8 mouse cellular contexts compared by ENCODE assay signal in genomic region chr3:73053451-73053931, GRCm38 (mm10). TPM values are rescaled to one million over a fixed set of nuclear protein-coding genes. Genes with fewer than 3 reads are reported as not detected.
DNase-seq lines count a peak whose midpoint lies in the region; ATAC-seq and TF ChIP-seq lines count a peak whose summit lies in the region.

No protein-coding gene starts in this region.

- no peaks in the 10 kb centered on the region for H3K4me1 ChIP-seq in kidney, postnatal 0 days (replicated peaks; ENCODE audit: insufficient read depth, low read length)
- H3K4me1 ChIP-seq in forebrain, embryonic 11.5 days (replicated peaks; ENCODE audit: control insufficient read depth, insufficient read depth, low read length): 0 out of 2 replicates have a peak, but pooled peaks cover 3% of the 10 kb centered on the region
- H3K4me1 ChIP-seq in limb, embryonic 14.5 days (ENCODE audit: control insufficient read depth, insufficient read depth, low read length): no peaks in the 10 kb centered on the region

- ATAC-seq in kidney, postnatal 0 days (replicated peaks; ENCODE audit: low FRiP score, low read depth): no peak
- peak; percentile 84 for ATAC-seq in forebrain, embryonic 11.5 days (replicated peaks; ENCODE audit: low FRiP score)
- peak; percentile 58; the same call in 1 of the 2 replicates for ATAC-seq in limb, embryonic 14.5 days (ENCODE audit: low FRiP score, low read depth)
- no peak for ATAC-seq in activated CD4-positive, CD25-positive, alpha-beta regulatory T cell, adult 4 months

- peak; percentile 15 for DNase-seq in kidney, postnatal 0 days (ENCODE audit: low spot score)
- DNase-seq in kidney, adult 9 months: no peak
- DNase-seq in cerebellum, adult 18-20 months: peak; percentile 36 to 55
- peak; percentile 69 for DNase-seq in forebrain, embryonic 11.5 days (ENCODE audit: low spot score)
- DNase-seq in limb, embryonic 14.5 days (ENCODE audit: low spot score): peak; percentile 21
- peak; percentile 48 for DNase-seq in right cerebral cortex, postnatal 14 days
- DNase-seq in MN1 (ENCODE audit: low spot score): no peak

- peak overlapping the region; percentile 36 for H3K4me3 ChIP-seq in kidney, postnatal 0 days (replicated peaks; ENCODE audit: low read depth, low read length)
- peak overlapping the region; percentile 41 for H3K4me3 ChIP-seq in forebrain, embryonic 11.5 days (ENCODE audit: low read depth, low read length)
- H3K4me3 ChIP-seq in limb, embryonic 14.5 days (replicated peaks; ENCODE audit: low read length): peak overlapping the region; percentile 44

- peak overlapping the region; percentile 64 for H3K4me2 ChIP-seq in kidney, postnatal 0 days (ENCODE audit: low read length)
- peak overlapping the region; percentile 56 for H3K4me2 ChIP-seq in forebrain, embryonic 11.5 days (ENCODE audit: low read depth, low read length, severe bottlenecking)
- H3K4me2 ChIP-seq in limb, embryonic 14.5 days (replicated peaks; ENCODE audit: low read depth, low read length, severe bottlenecking): peak overlapping the region; percentile 69

- 3% methylated on average over 26 of the region's 26 CpGs for WGBS in kidney, postnatal 0 days
- under 1% methylated on average over 26 of the region's 26 CpGs for WGBS in forebrain, embryonic 11.5 days
- 2% methylated on average over 26 of the region's 26 CpGs for WGBS in limb, embryonic 14.5 days

- H3K9me3 ChIP-seq in kidney, postnatal 0 days (replicated peaks; ENCODE audit: low read length): no peaks in the 10 kb centered on the region
- no peaks in the 10 kb centered on the region for H3K9me3 ChIP-seq in forebrain, embryonic 11.5 days (ENCODE audit: control insufficient read depth, low read length)
- no peaks in the 10 kb centered on the region for H3K9me3 ChIP-seq in limb, embryonic 14.5 days (ENCODE audit: control insufficient read depth, low read length)

- no peak overlapping the region for H3K9ac ChIP-seq in kidney, postnatal 0 days (ENCODE audit: low read depth, low read length)
- peak overlapping the region; percentile 47 for H3K9ac ChIP-seq in forebrain, embryonic 11.5 days (ENCODE audit: low read length)
- H3K9ac ChIP-seq in limb, embryonic 14.5 days (ENCODE audit: low read depth, low read length, severe bottlenecking): peak overlapping the region; percentile 44; the same call in 1 of the 2 replicates

- no peak for TF ChIP-seq POLR2A in limb, embryonic 14.5 days (IDR thresholded peaks at IDR 0.05; ENCODE audit: borderline replicate concordance, extremely low read depth, insufficient read depth, insufficient read length)

- H3K27ac ChIP-seq in kidney, postnatal 0 days: no peak overlapping the region
- H3K27ac ChIP-seq in forebrain, embryonic 11.5 days (ENCODE audit: low read depth, low read length): no peak overlapping the region
- no peak overlapping the region for H3K27ac ChIP-seq in limb, embryonic 14.5 days (replicated peaks; ENCODE audit: low read depth, low read length)

- no peaks in the 10 kb centered on the region for H3K36me3 ChIP-seq in kidney, postnatal 0 days (ENCODE audit: insufficient read depth, low read length)
- no peaks in the 10 kb centered on the region for H3K36me3 ChIP-seq in forebrain, embryonic 11.5 days (ENCODE audit: control insufficient read depth, insufficient read depth, low read length)
- H3K36me3 ChIP-seq in limb, embryonic 14.5 days (ENCODE audit: control insufficient read depth, insufficient read depth, low read length): no peaks in the 10 kb centered on the region

- H3K27me3 ChIP-seq in kidney, postnatal 0 days (ENCODE audit: insufficient read depth, low read length): peaks cover 23% of the 10 kb centered on the region
- peaks cover 17% of the 10 kb centered on the region; the same call in 1 of the 2 replicates for H3K27me3 ChIP-seq in forebrain, embryonic 11.5 days (ENCODE audit: control insufficient read depth, insufficient read depth, low read length)
- H3K27me3 ChIP-seq in limb, embryonic 14.5 days (ENCODE audit: control insufficient read depth, insufficient read depth, low read length): peaks cover 37% of the 10 kb centered on the region

- TF ChIP-seq CTCF in kidney, postnatal 0 days (IDR thresholded peaks at IDR 0.05; ENCODE audit: low read depth): no peak

RNA-seq across cellular contexts. Expression of gene Slitrk3, which starts 4.1 kb away (rescaled TPM):
- polyA plus RNA-seq in kidney, postnatal 0 days (2015; fragmentation: Nextera tagmentation; extraction: Ambion mirVana): 0.03 TPM in 1 of 2 replicates, not detected in the other
- 0.51 and 0.89 TPM in 2 replicates for polyA plus RNA-seq in forebrain, embryonic 11.5 days (2014; fragmentation: Nextera tagmentation; extraction: Ambion mirVana)
- 1.00 and 1.1 TPM in 2 replicates for polyA plus RNA-seq in limb, embryonic 14.5 days (2012; rRNA removed)
- 0.75 and 0.77 TPM in 2 replicates for polyA plus RNA-seq in limb, embryonic 14.5 days (2014; fragmentation: Nextera tagmentation; extraction: Ambion mirVana)
- polyA plus RNA-seq in activated CD4-positive, CD25-positive, alpha-beta regulatory T cell, adult 4 months (2017; shearing (Covaris generic)): not detected

Comparison
In these comparisons a context has a peak if more than half of its experiments do, and no peak if none do; other contexts are left out.
1. DNase-seq: peak in kidney, postnatal 0 days (single experiment), cerebellum, adult 18-20 months (2 of 2), forebrain, embryonic 11.5 days (single experiment), limb, embryonic 14.5 days (single experiment) and right cerebral cortex, postnatal 14 days (single experiment); none in kidney, adult 9 months (single experiment) and MN1 (single experiment).
2. ATAC-seq: peak in forebrain, embryonic 11.5 days (single experiment) and limb, embryonic 14.5 days (single experiment); none in kidney, postnatal 0 days (single experiment) and activated CD4-positive, CD25-positive, alpha-beta regulatory T cell, adult 4 months (single experiment).
3. Peak in every context shown above with its lines, with median percentiles within 50 percentile points of each other: H3K4me2 ChIP-seq and H3K4me3 ChIP-seq.